Mouse (Mus musculus): Measurements from ENCODE around the gene Ahnak2. TPM values are rescaled to one million over a fixed set of nuclear protein-coding genes. Genes with fewer than 3 reads are reported as not detected.

Ahnak2 gene
- polyA plus RNA-seq, 1 experiment = 24.4 TPM

- Histone ChIP-seq H3K4me3 (no peak overlapping the region), H3K36me3 (ENCODE audit: control insufficient read depth, insufficient read depth) (peaks cover 15% of the 10 kb centered on the region), H3K4me2 (ENCODE audit: low read depth) (no peak overlapping the region), H3ac (ENCODE audit: control insufficient read depth, insufficient read length) (no peak overlapping the region), H3K79me2 (ENCODE audit: control insufficient read depth, insufficient read depth) (no peaks in the 10 kb centered on the region), H3K27me3 (ENCODE audit: control insufficient read depth, insufficient read depth, insufficient read length) (no peaks in the 10 kb centered on the region)
- TF ChIP-seq POLR2AphosphoS2 (IDR thresholded peaks at IDR 0.05; ENCODE audit: insufficient read length, low read depth) (peak; percentile 77), E2F4 (IDR thresholded peaks at IDR 0.05; ENCODE audit: insufficient read depth) (no peak), TCF12 (IDR thresholded peaks at IDR 0.05; ENCODE audit: insufficient read depth, poor library complexity, severe bottlenecking) (no peak), POLR2A (IDR thresholded peaks at IDR 0.05; ENCODE audit: insufficient read length, low read depth) (peak; percentile 14)
Measured at GRCm38 (mm10) chr12:112770396-112770795, 32.1 kb downstream of the Ahnak2 start.

DNA sequence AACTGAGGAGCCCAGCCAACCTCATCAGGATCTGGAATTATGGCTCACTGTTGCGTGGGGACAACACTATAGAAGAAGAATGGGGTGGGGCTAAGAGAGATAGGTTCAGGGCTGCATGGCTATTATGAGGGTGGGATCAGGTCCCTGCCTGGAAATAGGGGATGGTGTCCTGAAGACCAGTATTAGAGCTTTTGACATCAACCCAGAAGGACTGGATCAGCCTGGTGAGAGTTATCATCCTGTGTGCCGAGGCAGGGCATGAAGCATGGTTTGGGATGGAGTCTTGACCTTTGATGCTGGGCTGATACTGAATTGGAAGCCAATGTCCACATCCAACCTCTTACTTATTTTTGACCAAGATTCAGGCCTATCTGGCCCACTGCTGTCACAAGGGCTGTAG, 32.7 kb downstream of the Ahnak2 start:
- Histone ChIP-seq H3ac (ENCODE audit: control insufficient read depth, insufficient read length) (no peak overlapping the region), H3K27me3 (ENCODE audit: control insufficient read depth, insufficient read depth, insufficient read length) (no peaks in the 10 kb centered on the region), H3K4me2 (ENCODE audit: low read depth) (no peak overlapping the region), H3K4me3 (no peak overlapping the region), H3K79me2 (ENCODE audit: control insufficient read depth, insufficient read depth) (no peaks in the 10 kb centered on the region), H3K36me3 (ENCODE audit: control insufficient read depth, insufficient read depth) (peaks cover 8% of the 10 kb centered on the region)
- TF ChIP-seq CEBPB (IDR thresholded peaks at IDR 0.05; ENCODE audit: insufficient read depth, poor library complexity, severe bottlenecking) = no peak
- no peak for TF ChIP-seq MYOD1 (IDR thresholded peaks at IDR 0.05; ENCODE audit: control insufficient read depth in 1 of 3, insufficient read length in 2 of 3, low read depth in 2 of 3)
- no peak for TF ChIP-seq SRF (IDR thresholded peaks at IDR 0.05; ENCODE audit: control insufficient read depth, insufficient read length, low read depth)
- TF ChIP-seq TCF3 (IDR thresholded peaks at IDR 0.05; ENCODE audit: insufficient read length, low read depth) = no peak
- TF ChIP-seq POLR2AphosphoS2 (IDR thresholded peaks at IDR 0.05; ENCODE audit: insufficient read length, low read depth) = no peak
- no peak for TF ChIP-seq TCF12 (IDR thresholded peaks at IDR 0.05; ENCODE audit: insufficient read depth, poor library complexity, severe bottlenecking)
- no peak for TF ChIP-seq REST (IDR thresholded peaks at IDR 0.05; ENCODE audit: insufficient read depth, insufficient read length)

- no peak overlapping the region for H3K4me2 ChIP-seq (ENCODE audit: low read depth)
- peaks cover 2% of the 10 kb centered on the region for H3K36me3 ChIP-seq (ENCODE audit: control insufficient read depth, insufficient read depth)
- H3K27me3 ChIP-seq (ENCODE audit: control insufficient read depth, insufficient read depth, insufficient read length) = no peaks in the 10 kb centered on the region
- TF ChIP-seq TCF3 (IDR thresholded peaks at IDR 0.05; ENCODE audit: insufficient read length, low read depth) = no peak
- no peak for TF ChIP-seq MYOD1 (IDR thresholded peaks at IDR 0.05; ENCODE audit: control insufficient read depth in 1 of 3, insufficient read length in 2 of 3, low read depth in 2 of 3)
- TF ChIP-seq USF1 (IDR thresholded peaks at IDR 0.05; ENCODE audit: low read depth) = no peak
- no peak for TF ChIP-seq SRF (IDR thresholded peaks at IDR 0.05; ENCODE audit: control insufficient read depth, insufficient read length, low read depth)
- TF ChIP-seq POLR2AphosphoS2 (IDR thresholded peaks at IDR 0.05; ENCODE audit: insufficient read length, low read depth) = no peak
- TF ChIP-seq POLR2A (IDR thresholded peaks at IDR 0.05; ENCODE audit: insufficient read length, low read depth) = no peak
- no peak for TF ChIP-seq TCF12 (IDR thresholded peaks at IDR 0.05; ENCODE audit: insufficient read depth, poor library complexity, severe bottlenecking)
- no peak for TF ChIP-seq REST (IDR thresholded peaks at IDR 0.05; ENCODE audit: insufficient read depth, insufficient read length)
- TF ChIP-seq MYOG (IDR thresholded peaks at IDR 0.05; ENCODE audit: control insufficient read depth in 1 of 3, insufficient read depth in 1 of 3, insufficient read length in 2 of 3, low read depth in 2 of 3) = no peak
- no peak for TF ChIP-seq E2F4 (IDR thresholded peaks at IDR 0.05; ENCODE audit: insufficient read depth)
- TF ChIP-seq MAX (IDR thresholded peaks at IDR 0.05; ENCODE audit: low read depth) = no peak
- TF ChIP-seq CEBPB (IDR thresholded peaks at IDR 0.05; ENCODE audit: insufficient read depth, poor library complexity, severe bottlenecking) = no peak
- H3K4me3 ChIP-seq = no peak overlapping the region
- H3ac ChIP-seq (ENCODE audit: control insufficient read depth, insufficient read length) = no peak overlapping the region
- H3K79me2 ChIP-seq (ENCODE audit: control insufficient read depth, insufficient read depth) = no peaks in the 10 kb centered on the region
Measured at GRCm38 (mm10) chr12:112769031-112769430, 33.4 kb downstream of the Ahnak2 start.

- TF ChIP-seq MAX (IDR thresholded peaks at IDR 0.05; ENCODE audit: low read depth) = no peak
- Histone ChIP-seq H3K27me3 (ENCODE audit: control insufficient read depth, insufficient read depth, insufficient read length) (no peaks in the 10 kb centered on the region), H3K4me3 (no peak overlapping the region), H3K4me2 (ENCODE audit: low read depth) (no peak overlapping the region), H3ac (ENCODE audit: control insufficient read depth, insufficient read length) (no peak overlapping the region), H3K79me2 (ENCODE audit: control insufficient read depth, insufficient read depth) (no peaks in the 10 kb centered on the region), H3K36me3 (ENCODE audit: control insufficient read depth, insufficient read depth) (no peaks in the 10 kb centered on the region)
Measured at GRCm38 (mm10) chr12:112768166-112768565, 34.3 kb downstream of the Ahnak2 start.

- TF ChIP-seq MYOD1 (IDR thresholded peaks at IDR 0.05; ENCODE audit: control insufficient read depth in 1 of 3, insufficient read length in 2 of 3, low read depth in 2 of 3) = no peak
- TF ChIP-seq REST (IDR thresholded peaks at IDR 0.05; ENCODE audit: insufficient read depth, insufficient read length) = no peak
- no peak for TF ChIP-seq SRF (IDR thresholded peaks at IDR 0.05; ENCODE audit: control insufficient read depth, insufficient read length, low read depth)
- TF ChIP-seq MYOG (IDR thresholded peaks at IDR 0.05; ENCODE audit: control insufficient read depth in 1 of 3, insufficient read depth in 1 of 3, insufficient read length in 2 of 3, low read depth in 2 of 3) = no peak
- no peak for TF ChIP-seq TCF3 (IDR thresholded peaks at IDR 0.05; ENCODE audit: insufficient read length, low read depth)
- no peak for TF ChIP-seq MAX (IDR thresholded peaks at IDR 0.05; ENCODE audit: low read depth)
- no peak for TF ChIP-seq E2F4 (IDR thresholded peaks at IDR 0.05; ENCODE audit: insufficient read depth)
- TF ChIP-seq POLR2A (IDR thresholded peaks at IDR 0.05; ENCODE audit: insufficient read length, low read depth) = no peak
- Histone ChIP-seq H3K36me3 (ENCODE audit: control insufficient read depth, insufficient read depth) (no peaks in the 10 kb centered on the region), H3K27me3 (ENCODE audit: control insufficient read depth, insufficient read depth, insufficient read length) (no peaks in the 10 kb centered on the region), H3ac (ENCODE audit: control insufficient read depth, insufficient read length) (no peak overlapping the region), H3K4me3 (no peak overlapping the region), H3K79me2 (ENCODE audit: control insufficient read depth, insufficient read depth) (no peaks in the 10 kb centered on the region), H3K4me2 (ENCODE audit: low read depth) (no peak overlapping the region)
Measured at GRCm38 (mm10) chr12:112767036-112767890, 35.2 kb downstream of the Ahnak2 start.
